In genomic region chr10:81387716-81388115, GRCm38 (mm10) we compare ENCODE assay signal across 15 mouse cellular contexts.
"Had no signal": no experiment of that assay in that cellular context is flagged by ENCODE, and none has a peak within 500 bp of the region (broad histone marks: within the 10 kb centered on the region; RNA-seq: fewer than 3 reads in every experiment).

No protein-coding gene starts in this region.

- H3K27me3 ChIP-seq: limb, embryonic 13.5 days; midbrain, embryonic 13.5 days had no signal

- H3K4me2 ChIP-seq: limb, embryonic 13.5 days; lung, embryonic 14.5 days; midbrain, embryonic 13.5 days had no signal

- H3K9me3 ChIP-seq: limb, embryonic 13.5 days; midbrain, embryonic 13.5 days had no signal

- ATAC-seq: midbrain, embryonic 13.5 days had no signal

- H3K9ac ChIP-seq: limb, embryonic 13.5 days; liver, embryonic 14.5 days; lung, embryonic 14.5 days; midbrain, embryonic 13.5 days had no signal

- H3K27ac ChIP-seq: layer of hippocampus, adult 2 months; limb, embryonic 13.5 days; liver, embryonic 14.5 days; midbrain, embryonic 13.5 days had no signal

- H3K4me3 ChIP-seq: layer of hippocampus, adult 2 months; limb, embryonic 13.5 days; midbrain, embryonic 13.5 days; myocyte had no signal

- DNase-seq: kidney, adult 11 months; kidney, adult 9 months; kidney, postnatal 10 days; kidney, postnatal 4 days; lung, embryonic 14.5 days; lung, postnatal 10 days; lung, postnatal 4 days; retina, postnatal 1 day; right cerebral cortex, postnatal 14 days; thymus, postnatal 36 days had no signal
